Mouse (Mus musculus): ENCODE results near the gene Dgkd. TPM values are rescaled to one million over a fixed set of nuclear protein-coding genes. Genes with fewer than 3 reads are reported as not detected.
"Not testable (repeated sequence)": the region's sequence is repeated elsewhere in the genome, so short reads cannot be mapped to it uniquely, and the experiment has no call there.

The Dgkd gene
- total RNA-seq (2021), result 10 to 100 TPM; 54.6 to 74.6 TPM
- long read RNA-seq, experiment 1, full-length matches to known transcripts, result 33 of 62 reads
- long read RNA-seq, experiment 1, partial matches to known transcripts, result 13 of 62 reads
- long read RNA-seq, experiment 1, other reads (novel, unspliced or antisense), result 16 of 62 reads
- long read RNA-seq, experiment 2, full-length matches to known transcripts, result 26 of 65 reads
- long read RNA-seq, experiment 2, partial matches to known transcripts, result 27 of 65 reads
- long read RNA-seq, experiment 2, other reads (novel, unspliced or antisense), result 12 of 65 reads

GRCm38 (mm10) chr1:87852892-87853600 lies at the start of gene Dgkd:
TSS of gene Dgkd (plus strand) at chr1:87853287.
- peak; percentile 70 to 80 for DNase-seq (ENCODE audit: low spot score in 2 of 2)

- no peak for DNase-seq (ENCODE audit: low spot score in 2 of 2)
These were observed 49.5 kb upstream of the Dgkd start, which contains the start of gene Sag for GRCm38 (mm10) chr1:87803576-87803975. TSS of gene Sag (plus strand) at chr1:87803680.

DNA sequence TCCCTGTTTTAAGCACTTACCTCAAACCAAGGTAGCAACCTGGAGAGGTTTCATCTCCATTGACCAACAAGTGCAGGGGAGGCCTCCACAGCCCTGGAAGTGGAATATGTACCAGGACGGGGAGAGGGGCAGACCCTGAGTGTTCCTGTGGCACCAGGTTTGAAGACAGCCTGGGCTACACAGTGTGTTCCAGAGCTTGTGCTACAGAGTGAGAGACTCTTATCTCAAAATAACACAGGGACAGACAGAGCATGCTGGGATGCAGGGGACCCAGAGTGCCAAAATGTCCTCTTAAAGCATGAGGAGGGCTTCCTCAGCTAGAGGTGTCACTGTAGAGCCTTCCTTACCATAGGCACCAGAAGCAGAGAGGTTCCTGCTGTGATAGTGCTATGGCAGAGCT lies 45.3 kb upstream of the Dgkd start:
- no peak for DNase-seq (ENCODE audit: low spot score in 2 of 2)

DNA sequence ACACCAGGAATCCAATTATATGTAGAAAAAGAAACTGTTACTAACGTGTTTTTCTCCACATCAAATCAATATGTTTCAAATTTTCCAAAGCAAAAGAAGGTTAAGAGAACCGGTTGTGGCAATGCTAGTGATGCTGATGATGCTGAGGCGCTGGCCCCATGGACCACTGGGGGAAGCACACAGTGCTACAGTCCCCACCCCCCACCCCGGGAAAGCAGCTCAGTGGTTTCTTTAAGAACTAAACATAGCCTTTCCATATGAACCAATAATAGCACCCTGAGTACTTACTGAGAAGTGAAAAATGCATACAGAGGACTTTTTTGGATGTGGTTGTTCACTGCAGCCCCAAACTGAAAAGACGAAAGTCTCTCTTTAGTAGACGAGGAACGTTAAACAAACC lies 41.7 kb upstream of the Dgkd start:
- DNase-seq (ENCODE audit: low spot score in 2 of 2), result no peak

- no peak for DNase-seq (ENCODE audit: low spot score in 2 of 2)
These were observed 41.0 kb upstream of the Dgkd start for GRCm38 (mm10) chr1:87812061-87812460.

DNA sequence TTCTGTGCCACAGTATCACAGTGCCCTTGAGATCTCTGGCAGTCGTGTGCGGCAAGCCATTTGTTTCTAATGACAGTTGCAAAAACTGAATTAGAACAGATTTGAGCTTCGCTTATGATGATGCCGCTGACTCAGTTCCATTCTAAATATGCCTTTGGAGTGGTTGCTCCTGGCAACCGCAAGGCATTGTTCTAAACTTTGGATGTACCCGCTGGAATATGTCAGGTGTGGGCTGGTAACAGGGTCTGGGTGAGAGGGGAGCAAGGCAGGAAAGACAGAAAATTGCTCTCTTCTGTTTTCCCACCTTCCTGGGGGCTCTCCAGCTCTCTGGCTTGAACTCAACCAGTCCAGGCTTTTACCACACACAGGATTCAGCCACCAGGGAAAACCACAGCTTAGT lies 39.9 kb upstream of the Dgkd start:
- no peak for DNase-seq (ENCODE audit: low spot score in 2 of 2)

- DNase-seq (ENCODE audit: low spot score in 2 of 2), result no peak
These were observed 39.4 kb upstream of the Dgkd start for GRCm38 (mm10) chr1:87813681-87814080.

DNA sequence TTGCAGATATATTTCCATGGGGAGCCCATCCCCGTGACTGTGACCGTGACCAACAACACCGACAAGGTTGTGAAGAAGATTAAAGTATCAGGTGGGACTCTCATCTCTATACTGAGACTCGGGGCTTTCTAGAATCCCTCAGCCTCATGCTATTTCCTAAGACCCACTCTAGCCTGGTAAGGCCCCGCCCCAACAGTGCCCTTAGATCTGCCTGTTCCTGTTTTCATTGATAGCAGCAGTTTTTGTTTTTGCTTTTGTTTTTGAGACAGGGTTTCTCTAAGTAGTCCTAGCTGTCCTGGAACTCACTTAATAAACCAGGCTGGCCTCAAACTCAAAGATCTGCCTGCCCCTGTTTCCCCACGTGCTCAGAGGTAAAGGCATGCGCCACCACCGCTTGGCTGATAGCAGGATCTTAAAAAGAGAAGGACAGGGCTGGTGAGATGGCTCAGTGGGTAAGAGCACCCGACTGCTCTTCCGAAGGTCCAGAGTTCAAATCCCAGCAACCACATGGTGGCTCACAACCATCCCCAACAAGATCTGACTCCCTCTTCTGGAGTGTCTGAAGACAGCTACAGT lies 28.6 kb upstream of the Dgkd start:
- DNase-seq (ENCODE audit: low spot score in 2 of 2), result no peak

DNA sequence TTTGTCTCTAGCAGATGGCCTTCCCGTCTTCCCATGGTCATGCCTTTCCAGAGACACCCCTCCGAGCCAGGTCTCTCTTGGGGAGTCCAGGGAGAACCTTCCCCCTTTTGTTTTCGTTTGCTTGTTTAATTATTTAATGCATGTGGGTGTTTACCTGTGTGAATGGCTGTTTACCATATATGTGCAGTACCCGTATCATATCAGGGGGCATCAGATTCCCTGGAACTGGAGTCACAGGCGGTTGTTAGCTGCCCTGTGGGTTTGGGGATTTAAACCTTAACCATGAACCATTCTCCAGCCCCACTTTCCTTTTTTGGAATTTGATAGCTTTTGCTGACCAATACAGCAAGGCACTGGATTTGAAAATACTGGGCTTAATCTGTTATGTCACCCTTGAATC lies 27.8 kb upstream of the Dgkd start:
- no peak for DNase-seq (ENCODE audit: low spot score in 2 of 2)

DNA sequence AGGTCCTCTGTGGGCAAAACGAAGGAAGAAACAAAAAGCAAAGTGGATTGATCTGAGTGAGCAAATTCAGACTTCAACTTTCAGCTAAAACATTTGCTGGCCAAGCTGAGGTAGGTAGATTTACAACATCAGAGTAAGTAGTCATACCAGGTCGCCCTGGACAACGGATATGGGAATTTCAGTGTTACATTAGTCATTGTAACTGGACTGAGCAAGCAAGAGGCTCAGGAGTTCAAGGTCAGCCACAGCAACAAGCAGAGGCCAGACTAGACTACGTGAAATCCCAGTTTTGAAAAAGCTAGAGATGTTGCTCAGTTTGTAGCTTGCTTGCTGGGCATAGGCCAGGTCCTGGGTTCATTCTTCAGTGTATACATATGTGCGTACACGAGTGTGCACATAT lies 27.1 kb upstream of the Dgkd start:
- no peak for DNase-seq (ENCODE audit: low spot score in 2 of 2)

- no peak for DNase-seq (ENCODE audit: low spot score in 2 of 2)
These were observed 26.6 kb upstream of the Dgkd start for GRCm38 (mm10) chr1:87826474-87826873.

DNA sequence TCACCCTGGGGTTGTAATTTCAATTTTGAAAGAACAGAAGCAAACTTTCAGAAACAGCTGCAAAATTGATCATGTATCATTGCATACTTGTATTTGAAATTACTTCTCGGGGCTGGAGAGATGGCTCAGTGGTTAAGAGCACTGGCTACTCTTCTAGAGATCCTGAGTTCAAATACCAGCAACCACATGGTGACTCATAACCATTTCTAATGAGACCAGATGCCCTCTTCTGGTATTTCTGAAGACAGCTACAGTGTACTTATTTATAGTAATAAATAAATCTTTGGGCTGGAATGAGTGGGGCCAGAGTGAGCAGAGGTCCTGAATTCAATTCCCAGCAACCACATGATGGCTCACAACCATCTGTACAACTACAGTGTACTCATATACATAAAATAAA lies 25.6 kb upstream of the Dgkd start:
- not testable (repeated sequence) for DNase-seq (ENCODE audit: low spot score in 2 of 2)

DNA sequence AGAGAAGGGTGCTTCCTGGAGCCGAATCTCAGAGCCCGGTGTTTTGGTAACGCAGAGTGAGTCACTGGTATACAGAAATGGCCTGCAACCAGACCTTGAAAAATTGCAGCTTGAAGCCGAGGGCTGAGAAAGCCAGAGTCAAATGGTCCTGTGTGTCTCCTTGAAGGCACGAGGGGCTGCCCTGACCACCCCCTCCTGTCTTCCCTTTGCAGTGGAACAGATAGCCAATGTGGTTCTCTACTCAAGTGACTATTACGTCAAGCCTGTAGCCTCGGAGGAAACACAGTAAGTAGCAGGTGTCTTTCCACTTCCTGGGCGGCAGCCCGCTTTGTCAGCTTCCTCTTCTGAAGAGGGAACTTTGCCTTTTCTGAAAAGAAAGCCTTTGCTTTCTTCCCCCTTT lies 24.9 kb upstream of the Dgkd start:
- no peak for DNase-seq (ENCODE audit: low spot score in 2 of 2)

GRCm38 (mm10) chr1:87828926-87829580 lies 24.0 kb upstream of the Dgkd start:
- no peak for DNase-seq (ENCODE audit: low spot score in 2 of 2)

GRCm38 (mm10) chr1:87829621-87830211 lies 23.4 kb upstream of the Dgkd start:
- no peak for DNase-seq (ENCODE audit: low spot score in 2 of 2)

GRCm38 (mm10) chr1:87836453-87836852 lies 16.6 kb upstream of the Dgkd start:
- DNase-seq (ENCODE audit: low spot score in 2 of 2), result no peak

- no peak for DNase-seq (ENCODE audit: low spot score in 2 of 2)
These were observed 16.1 kb upstream of the Dgkd start for GRCm38 (mm10) chr1:87837018-87837417.

GRCm38 (mm10) chr1:87840411-87841208 lies 12.5 kb upstream of the Dgkd start:
- no peak for DNase-seq (ENCODE audit: low spot score in 2 of 2)

GRCm38 (mm10) chr1:87846801-87847474 lies 6.1 kb upstream of the Dgkd start:
- no peak for DNase-seq (ENCODE audit: low spot score in 2 of 2)

All from adrenal gland, adult 18-20 months (tissue).